Mouse (Mus musculus): ENCODE data around the gene Lrrc1.

DNA sequence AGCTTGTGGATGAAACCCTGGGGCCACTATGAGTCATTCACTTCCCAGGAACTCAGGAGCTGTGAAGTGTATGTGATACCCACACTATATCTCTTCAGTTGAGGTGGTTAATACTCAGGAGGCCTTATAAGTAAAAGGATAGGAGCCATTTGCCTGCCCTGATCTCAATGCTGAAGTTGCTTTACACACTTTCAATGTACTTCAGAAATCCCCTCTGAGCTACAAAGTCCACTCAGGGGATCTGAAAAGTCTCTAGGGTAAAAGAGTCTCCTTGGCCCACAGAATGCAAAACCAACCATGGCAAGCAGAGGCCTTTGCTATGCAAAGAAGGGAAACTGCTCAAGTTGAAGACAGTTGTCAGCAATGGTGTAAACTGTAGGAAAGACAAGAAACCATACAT lies 17.2 kb upstream of the Lrrc1 start:
- TF ChIP-seq MYOD1 (IDR thresholded peaks at IDR 0.05; ENCODE audit: control insufficient read depth, insufficient read length, low read depth) (no peak), CTCF (IDR thresholded peaks at IDR 0.05; ENCODE audit: control insufficient read depth, insufficient read depth, insufficient read length) (no peak), FOSL1 (IDR thresholded peaks at IDR 0.05; ENCODE audit: insufficient read depth, low read length, poor library complexity, severe bottlenecking) (no peak), MAX (IDR thresholded peaks at IDR 0.05) (no peak)
